Mouse (Mus musculus) CH12.LX (cell line): ENCODE measurements around the gene Rrad. TPM values are rescaled to one million over a fixed set of nuclear protein-coding genes. Genes with fewer than 3 reads are reported as not detected.

ENCODE experiments used
- DNase-seq: peaks from one replicate; pipeline ENCODE4 v3.0.0-alpha.2; 2013; ENCODE audit errors: extremely low read depth
- H3K27ac ChIP-seq: 2 replicates; pipeline ENCODE4 v1.5.1; 2012; ENCODE audit warnings: low read depth, mild to moderate bottlenecking, control low read depth, moderate library complexity; ENCODE audit not compliant: insufficient read depth
- H3K27me3 ChIP-seq: replicated peaks from 2 replicates; pipeline ENCODE3; 2012; ENCODE audit warnings: inconsistent platforms
- H3K36me3 ChIP-seq, 2 experiments: replicated peaks in 1 of 2; 2 replicates each; pipeline versions ENCODE3 to v1.6.1; 2012; ENCODE audit warnings: inconsistent platforms in 1 of 2, low read length in 1 of 2, mild to moderate bottlenecking in 1 of 2, mixed read lengths in 1 of 2, moderate library complexity in 1 of 2; ENCODE audit not compliant: control insufficient read depth in 1 of 2, insufficient read depth in 1 of 2
- H3K4me1 ChIP-seq, 2 experiments: 2 replicates each; pipeline ENCODE4 v1.6.1; 2012; ENCODE audit warnings: inconsistent platforms in 1 of 2, moderate library complexity in 1 of 2; ENCODE audit not compliant: insufficient read depth in 2 of 2, control insufficient read depth in 1 of 2
- H3K4me2 ChIP-seq: 2 replicates; pipeline ENCODE4 v1.6.1; 2012; ENCODE audit warnings: low read depth, mild to moderate bottlenecking, control low read depth; ENCODE audit not compliant: poor library complexity, insufficient read depth, severe bottlenecking
- H3K4me3 ChIP-seq, 3 experiments: fragments of 150-350 bp in 1 of 3; sonication (generic) in 1 of 3; replicated peaks in 1 of 3; 2 replicates each; pipeline versions ENCODE3 to v1.5.1; 2011 to 2012; ENCODE audit warnings: low read depth in 2 of 3, low read length in 2 of 3, mild to moderate bottlenecking in 2 of 3, moderate library complexity in 2 of 3, control low read depth in 1 of 3, improper control_type of control experiment in 1 of 3, inconsistent platforms in 1 of 3, mixed read lengths in 1 of 3; ENCODE audit not compliant: poor library complexity in 1 of 3
- H3K79me2 ChIP-seq: replicated peaks from 2 replicates; pipeline ENCODE4 v1.6.1; 2012; ENCODE audit warnings: mild to moderate bottlenecking, moderate library complexity; ENCODE audit not compliant: control insufficient read depth, poor library complexity, insufficient read depth, severe bottlenecking; ENCODE audit errors: extremely low read depth
- H3K9ac ChIP-seq: 2 replicates; pipeline ENCODE4 v1.6.1; 2012; ENCODE audit warnings: low read depth, mild to moderate bottlenecking, control low read depth, moderate library complexity; ENCODE audit not compliant: insufficient read depth
- H3K9me3 ChIP-seq: replicated peaks from 2 replicates; pipeline ENCODE3; 2012; ENCODE audit warnings: low read length, inconsistent platforms, mixed read lengths
- BHLHE40 ChIP-seq: IDR thresholded peaks from 2 replicates; pipeline ENCODE4 v1.6.1; 2011; ENCODE audit warnings: mild to moderate bottlenecking, low read depth, low read length, improper control_type of control experiment
- CHD2 ChIP-seq: IDR thresholded peaks from 2 replicates; pipeline ENCODE4 v1.6.1; 2011; ENCODE audit warnings: low read length, improper control_type of control experiment
- CTCF ChIP-seq, 2 experiments: IDR thresholded peaks in 1 of 2; conservative IDR thresholded peaks in 1 of 2; 2 replicates each; pipeline ENCODE4 v1.5.1; 2011 to 2012; ENCODE audit warnings: low read depth in 2 of 2, low read length in 2 of 2, improper control_type of control experiment in 1 of 2, inconsistent platforms in 1 of 2, mild to moderate bottlenecking in 1 of 2, moderate library complexity in 1 of 2
- ELF1 ChIP-seq: IDR thresholded peaks from 2 replicates; pipeline ENCODE4 v1.6.1; 2014; ENCODE audit warnings: low read depth, mild to moderate bottlenecking, inconsistent platforms, low read length, improper control_type of control experiment
- GABPA ChIP-seq: IDR thresholded peaks from 2 replicates; pipeline ENCODE4 v1.6.1; 2012; ENCODE audit warnings: low read depth, low read length, improper control_type of control experiment, inconsistent platforms; ENCODE audit not compliant: insufficient replicate concordance
- IRF4 ChIP-seq: IDR thresholded peaks from 2 replicates; pipeline ENCODE4 v1.6.1; 2014; ENCODE audit warnings: low read depth, mild to moderate bottlenecking, inconsistent platforms, low read length, improper control_type of control experiment
- KAT2A ChIP-seq: IDR thresholded peaks from 2 replicates; pipeline ENCODE4 v1.6.1; 2012; ENCODE audit warnings: low read length, improper control_type of control experiment, inconsistent platforms; ENCODE audit not compliant: insufficient replicate concordance
- MAX ChIP-seq: IDR thresholded peaks from 2 replicates; pipeline ENCODE4 v1.6.1; 2011; ENCODE audit warnings: low read length, improper control_type of control experiment
- MAZ ChIP-seq: IDR thresholded peaks from 2 replicates; pipeline ENCODE4 v1.6.1; 2012; ENCODE audit warnings: low read depth, mild to moderate bottlenecking, inconsistent platforms, low read length, improper control_type of control experiment, moderate library complexity
- MEF2A ChIP-seq: IDR thresholded peaks from 2 replicates; pipeline ENCODE4 v1.6.1; 2014; ENCODE audit warnings: low read depth, mild to moderate bottlenecking, inconsistent platforms, low read length, improper control_type of control experiment, borderline replicate concordance
- NELFE ChIP-seq: IDR thresholded peaks from 2 replicates; pipeline ENCODE4 v1.6.1; 2011; ENCODE audit warnings: low read depth, low read length, improper control_type of control experiment
- PAX5 ChIP-seq: IDR thresholded peaks from 2 replicates; pipeline ENCODE4 v1.6.1; 2012; ENCODE audit warnings: low read length, inconsistent platforms, mixed read lengths
- POLR2A ChIP-seq: IDR thresholded peaks from 2 replicates; pipeline ENCODE4 v1.6.1; 2011; ENCODE audit warnings: low read depth, mild to moderate bottlenecking, improper control_type of control experiment, low read length
- POLR2AphosphoS2 ChIP-seq: IDR thresholded peaks from 2 replicates; pipeline ENCODE4 v1.6.1; 2011; ENCODE audit warnings: low read depth, low read length, improper control_type of control experiment
- RAD21 ChIP-seq: IDR thresholded peaks from 2 replicates; pipeline ENCODE4 v1.6.1; 2011; ENCODE audit warnings: low read depth, mild to moderate bottlenecking, low read length, improper control_type of control experiment, moderate library complexity
- RCOR1 ChIP-seq: conservative IDR thresholded peaks from 2 replicates; pipeline ENCODE4 v1.6.1; 2012; ENCODE audit warnings: low read depth, mild to moderate bottlenecking, inconsistent platforms, low read length, improper control_type of control experiment
- SIN3A ChIP-seq: IDR thresholded peaks from 2 replicates; pipeline ENCODE4 v1.6.1; 2012; ENCODE audit warnings: low read length, improper control_type of control experiment, inconsistent platforms
- TBP ChIP-seq: conservative IDR thresholded peaks from 2 replicates; pipeline ENCODE4 v1.6.1; 2011; ENCODE audit warnings: low read depth, low read length, improper control_type of control experiment
- TCF12 ChIP-seq: IDR thresholded peaks from 2 replicates; pipeline ENCODE4 v1.6.1; 2014; ENCODE audit warnings: low read depth, mild to moderate bottlenecking, inconsistent platforms, low read length, improper control_type of control experiment
- UBTF ChIP-seq: IDR thresholded peaks from 2 replicates; pipeline ENCODE4 v1.6.1; 2012; ENCODE audit warnings: low read depth, mild to moderate bottlenecking, inconsistent platforms, low read length, improper control_type of control experiment, moderate library complexity
- USF1 ChIP-seq: IDR thresholded peaks from 2 replicates; pipeline ENCODE4 v1.6.1; 2014; ENCODE audit warnings: low read depth, mild to moderate bottlenecking, inconsistent platforms, low read length, improper control_type of control experiment
- USF2 ChIP-seq: conservative IDR thresholded peaks from 2 replicates; pipeline ENCODE4 v1.6.1; 2011; ENCODE audit warnings: low read depth, low read length, improper control_type of control experiment
- ZC3H11A ChIP-seq: IDR thresholded peaks from 2 replicates; pipeline ENCODE4 v1.6.1; 2012; ENCODE audit warnings: low read depth, mild to moderate bottlenecking, inconsistent platforms, low read length, improper control_type of control experiment
- ZKSCAN1 ChIP-seq: IDR thresholded peaks from 2 replicates; pipeline ENCODE4 v1.6.1; 2012; ENCODE audit warnings: low read depth, inconsistent platforms, low read length, improper control_type of control experiment, borderline replicate concordance
- ZMIZ1 ChIP-seq: IDR thresholded peaks from 2 replicates; pipeline ENCODE4 v1.6.1; 2012; ENCODE audit warnings: low read depth, mild to moderate bottlenecking, inconsistent platforms, low read length, improper control_type of control experiment
- dilution Hi-C: fragments of 300-500 bp; cut with MboI; formaldehyde crosslinking; loops from 2 replicates; pipeline ENCODE4 v1.14.3; 2020; ENCODE audit warnings: low sequenced_read_pairs; ENCODE audit not compliant: extremely low pct_unique_long_range_greater_than_20kb, extremely low pct_ligation_motif_present
- in situ Hi-C: fragments of 300-500 bp; cut with MboI; formaldehyde crosslinking; loops from 3 replicates; pipeline ENCODE4 v1.14.3; 2019; ENCODE audit warnings: low sequenced_read_pairs, low pct_ligation_motif_present, low pct_unique_long_range_greater_than_20kb, mixed read lengths
- polyA plus RNA-seq: library from polyadenylated mRNA; unstranded; fragments of >175 nt; gene quantifications from 2 replicates; pipeline ENCODE4 v1.2.1, GENCODE M21; 2012; ENCODE audit warnings: low read depth; ENCODE audit not compliant: insufficient read length
- total RNA-seq, 2 experiments: library from RNA; depleted of rRNA; stranded (reverse); fragments of 300-350 nt in 1 of 2; fragments of >200 nt in 1 of 2; gene quantifications; 2 replicates each; pipeline ENCODE4 v1.2.3; 2012 to 2014

The Rrad gene
- 30.9 and 31.1 TPM in 2 replicates for total RNA-seq (2012; rRNA removed)
- 29.4 and 31.7 TPM in 2 replicates for total RNA-seq (2014; rRNA removed)
- polyA plus RNA-seq = 32.3 and 33.6 TPM in 2 replicates

GRCm38 (mm10) chr8:104630981-104631663 lies at the start of gene Rrad:
TSS of gene Rrad (minus strand) at chr8:104631327.
- peak; percentile 90 for DNase-seq
- no peaks in the 10 kb centered on the region for H3K27me3 ChIP-seq
- H3K4me3 ChIP-seq = peak within 1 kb of the TSS; percentile 79 to 87 (median 82)
- peak within 1 kb of the TSS; percentile 75 for H3K9ac ChIP-seq
- peaks cover 17 to 51% of the 10 kb centered on the region in 2 experiments for H3K36me3 ChIP-seq
- dilution Hi-C loops = no loop called here
- H3K9me3 ChIP-seq = no peaks in the 10 kb centered on the region
- H3K4me1 ChIP-seq = peaks cover 13 to 32% of the 10 kb centered on the region in 2 experiments
- in situ Hi-C loops = no loop called here
- TF ChIP-seq BHLHE40 (peak; percentile 32; the same call in 1 of the 2 replicates), USF2 (no peak), RAD21 (no peak), USF1 (no peak), CHD2 (0 out of 2 replicates have a peak, but pooled peaks have one; percentile 44), PAX5 (no peak), MEF2A (no peak), KAT2A (no peak), MAX (no peak), ELF1 (peak; percentile 68; the same call in 1 of the 2 replicates), UBTF (no peak), IRF4 (peak; percentile 19; the same call in 1 of the 2 replicates), POLR2A (peak; percentile 86), GABPA (no peak), ZKSCAN1 (no peak), ZC3H11A (no peak), SIN3A (peak; percentile 94), POLR2AphosphoS2 (no peak), MAZ (peak; percentile 99), CTCF (conservative IDR thresholded peaks at IDR 0.05 in 1 of 2, IDR thresholded peaks at IDR 0.05 in 1 of 2; ENCODE audit: low read depth in 2 of 2, low read length in 2 of 2) (no peak), RCOR1 (0 out of 2 replicates have a peak, but pooled peaks have one; percentile 62), NELFE (peak; percentile 67; the same call in 1 of the 2 replicates), TCF12 (peak; percentile 51; the same call in 1 of the 2 replicates), TBP (peak; percentile 86), ZMIZ1 (peak; percentile 58; the same call in 1 of the 2 replicates)
- peak within 1 kb of the TSS; percentile 61 for H3K27ac ChIP-seq
- H3K4me2 ChIP-seq = peak within 1 kb of the TSS; percentile 78
- no peaks in the 10 kb centered on the region for H3K79me2 ChIP-seq
